Mouse (Mus musculus) thymus, adult 18-20 months (tissue): ENCODE measurements around the gene N6amt1.

Experiments used
- DNase-seq, 2 experiments: peaks; one replicate each; pipeline ENCODE4 v3.0.0; 2022; ENCODE audit warnings: mixed read lengths in 2 of 2

Gene N6amt1

GRCm38 (mm10) chr16:87393813-87394548 is 40.0 kb downstream of the N6amt1 start:
- DNase-seq, result peak in 1 of 2 experiments; percentile 3

- DNase-seq, result no peak
Measured at GRCm38 (mm10) chr16:87405001-87405400, 51.0 kb downstream of the N6amt1 start.
